Mouse (Mus musculus): Measurements from ENCODE around the gene Hoxc5. TPM values are rescaled to one million over a fixed set of nuclear protein-coding genes. Genes with fewer than 3 reads are reported as not detected.
A peak's percentile ranks its signal among the peaks of the same experiment; 100 is the strongest.

The Hoxc5 gene
- polyA plus RNA-seq, 1 experiment from 2014 or later = 3.9 TPM

GRCm38 (mm10) chr15:102981379-102982288 is 14.4 kb downstream of the Hoxc5 start:
- no peak for ATAC-seq
- peak overlapping the region; percentile 25 for H3K4me3 ChIP-seq (ENCODE audit: low read depth, low read length)
- under 1% methylated on average over 88 of the region's 88 CpGs for WGBS
- peaks cover 99% of the 10 kb centered on the region for H3K27me3 ChIP-seq (replicated peaks; ENCODE audit: control insufficient read depth, insufficient read depth, low read length)
- TF ChIP-seq CTCF (IDR thresholded peaks at IDR 0.05; ENCODE audit: low read depth) = no peak
- no peaks in the 10 kb centered on the region for H3K9me3 ChIP-seq (ENCODE audit: control insufficient read depth)
- no peaks in the 10 kb centered on the region for H3K36me3 ChIP-seq (ENCODE audit: control insufficient read depth, insufficient read depth)
- H3K9ac ChIP-seq (ENCODE audit: low read depth, low read length) = peak overlapping the region; percentile 31; the same call in 1 of the 2 replicates
- peak overlapping the region; percentile 52 for H3K4me2 ChIP-seq (replicated peaks; ENCODE audit: low read depth)
- H3K4me1 ChIP-seq (replicated peaks; ENCODE audit: control insufficient read depth, insufficient read depth, low read length) = 0 out of 2 replicates have a peak, but pooled peaks cover 3% of the 10 kb centered on the region
- no peak overlapping the region for H3K27ac ChIP-seq (ENCODE audit: low read depth, low read length)

- Histone ChIP-seq H3K27me3 (replicated peaks; ENCODE audit: control insufficient read depth, insufficient read depth, low read length) (peaks cover 99% of the 10 kb centered on the region), H3K36me3 (ENCODE audit: control insufficient read depth, insufficient read depth) (no peaks in the 10 kb centered on the region), H3K4me2 (replicated peaks; ENCODE audit: low read depth) (no peak overlapping the region), H3K4me1 (replicated peaks; ENCODE audit: control insufficient read depth, insufficient read depth, low read length) (0 out of 2 replicates have a peak, but pooled peaks cover 3% of the 10 kb centered on the region), H3K9me3 (ENCODE audit: control insufficient read depth) (no peaks in the 10 kb centered on the region), H3K9ac (ENCODE audit: low read depth, low read length) (no peak overlapping the region), H3K27ac (ENCODE audit: low read depth, low read length) (no peak overlapping the region), H3K4me3 (ENCODE audit: low read depth, low read length) (no peak overlapping the region)
- WGBS = 6% methylated on average over 12 of the region's 12 CpGs
- no peak for TF ChIP-seq CTCF (IDR thresholded peaks at IDR 0.05; ENCODE audit: low read depth)
- no peak for ATAC-seq
Measured at GRCm38 (mm10) chr15:102983716-102984115, 16.5 kb downstream of the Hoxc5 start.

GRCm38 (mm10) chr15:102984521-102984920 is 17.3 kb downstream of the Hoxc5 start:
- Histone ChIP-seq H3K9me3 (ENCODE audit: control insufficient read depth) (no peaks in the 10 kb centered on the region), H3K4me2 (replicated peaks; ENCODE audit: low read depth) (no peak overlapping the region), H3K9ac (ENCODE audit: low read depth, low read length) (no peak overlapping the region), H3K27ac (ENCODE audit: low read depth, low read length) (no peak overlapping the region), H3K4me1 (replicated peaks; ENCODE audit: control insufficient read depth, insufficient read depth, low read length) (0 out of 2 replicates have a peak, but pooled peaks cover 3% of the 10 kb centered on the region), H3K36me3 (ENCODE audit: control insufficient read depth, insufficient read depth) (no peaks in the 10 kb centered on the region), H3K27me3 (replicated peaks; ENCODE audit: control insufficient read depth, insufficient read depth, low read length) (peaks cover 99% of the 10 kb centered on the region), H3K4me3 (ENCODE audit: low read depth, low read length) (no peak overlapping the region)
- TF ChIP-seq CTCF (IDR thresholded peaks at IDR 0.05; ENCODE audit: low read depth) = no peak
- 7% methylated on average over 10 of the region's 10 CpGs for WGBS
- ATAC-seq = no peak

- WGBS = 24% methylated on average over 3 of the region's 3 CpGs
- peaks cover 99% of the 10 kb centered on the region for H3K27me3 ChIP-seq (replicated peaks; ENCODE audit: control insufficient read depth, insufficient read depth, low read length)
- H3K4me2 ChIP-seq (replicated peaks; ENCODE audit: low read depth) = no peak overlapping the region
- no peak overlapping the region for H3K4me3 ChIP-seq (ENCODE audit: low read depth, low read length)
- no peaks in the 10 kb centered on the region for H3K9me3 ChIP-seq (ENCODE audit: control insufficient read depth)
- H3K27ac ChIP-seq (ENCODE audit: low read depth, low read length) = no peak overlapping the region
- 0 out of 2 replicates have a peak, but pooled peaks cover 3% of the 10 kb centered on the region for H3K4me1 ChIP-seq (replicated peaks; ENCODE audit: control insufficient read depth, insufficient read depth, low read length)
- no peak for ATAC-seq
- no peak for TF ChIP-seq CTCF (IDR thresholded peaks at IDR 0.05; ENCODE audit: low read depth)
- H3K9ac ChIP-seq (ENCODE audit: low read depth, low read length) = no peak overlapping the region
- no peaks in the 10 kb centered on the region for H3K36me3 ChIP-seq (ENCODE audit: control insufficient read depth, insufficient read depth)
Measured at GRCm38 (mm10) chr15:102984925-102985324, 17.7 kb downstream of the Hoxc5 start.

- peaks cover 97% of the 10 kb centered on the region for H3K27me3 ChIP-seq (replicated peaks; ENCODE audit: control insufficient read depth, insufficient read depth, low read length)
- ATAC-seq = peak; percentile 22; the same call in 1 of the 2 replicates
- no peaks in the 10 kb centered on the region for H3K9me3 ChIP-seq (ENCODE audit: control insufficient read depth)
- whole genome bisulfite sequencing = 6% methylated on average over 21 of the region's 21 CpGs
- H3K4me3 ChIP-seq (ENCODE audit: low read depth, low read length) = no peak overlapping the region
- no peaks in the 10 kb centered on the region for H3K36me3 ChIP-seq (ENCODE audit: control insufficient read depth, insufficient read depth)
- TF ChIP-seq CTCF (IDR thresholded peaks at IDR 0.05; ENCODE audit: low read depth) = peak; percentile 91
- H3K4me2 ChIP-seq (replicated peaks; ENCODE audit: low read depth) = no peak overlapping the region; the same call in 1 of the 2 replicates
- H3K9ac ChIP-seq (ENCODE audit: low read depth, low read length) = no peak overlapping the region
- no peaks in the 10 kb centered on the region for H3K4me1 ChIP-seq (replicated peaks; ENCODE audit: control insufficient read depth, insufficient read depth, low read length)
- H3K27ac ChIP-seq (ENCODE audit: low read depth, low read length) = no peak overlapping the region
Measured at GRCm38 (mm10) chr15:102987124-102987833, 20.0 kb downstream of the Hoxc5 start.

- no peak for TF ChIP-seq CTCF (IDR thresholded peaks at IDR 0.05; ENCODE audit: low read depth)
- Histone ChIP-seq H3K4me1 (replicated peaks; ENCODE audit: control insufficient read depth, insufficient read depth, low read length) (no peaks in the 10 kb centered on the region), H3K27ac (ENCODE audit: low read depth, low read length) (no peak overlapping the region), H3K4me2 (replicated peaks; ENCODE audit: low read depth) (no peak overlapping the region), H3K9ac (ENCODE audit: low read depth, low read length) (no peak overlapping the region), H3K27me3 (replicated peaks; ENCODE audit: control insufficient read depth, insufficient read depth, low read length) (peaks cover 97% of the 10 kb centered on the region), H3K4me3 (ENCODE audit: low read depth, low read length) (no peak overlapping the region), H3K36me3 (ENCODE audit: control insufficient read depth, insufficient read depth) (no peaks in the 10 kb centered on the region), H3K9me3 (ENCODE audit: control insufficient read depth) (no peaks in the 10 kb centered on the region)
- 40% methylated on average over 5 of the region's 5 CpGs for WGBS
- ATAC-seq = no peak
Measured at GRCm38 (mm10) chr15:102988078-102988477, 20.8 kb downstream of the Hoxc5 start.

All from intestine, postnatal 0 days (tissue).